Mouse (Mus musculus): ENCODE measurements around the gene Xpnpep1.

The Xpnpep1 gene

GRCm38 (mm10) chr19:53064972-53065361 lies 25.0 kb upstream of the Xpnpep1 start:
- no peak for DNase-seq (ENCODE audit: low spot score)

GRCm38 (mm10) chr19:53064292-53064971 lies 24.4 kb upstream of the Xpnpep1 start:
- DNase-seq (ENCODE audit: low spot score), result no peak

- no peak for DNase-seq (ENCODE audit: low spot score)
Observed at GRCm38 (mm10) chr19:53062046-53062445, 22.0 kb upstream of the Xpnpep1 start.

GRCm38 (mm10) chr19:53059344-53060111 lies 19.5 kb upstream of the Xpnpep1 start:
- DNase-seq (ENCODE audit: low spot score), result no peak

GRCm38 (mm10) chr19:53058726-53059334 lies 18.8 kb upstream of the Xpnpep1 start:
- no peak for DNase-seq (ENCODE audit: low spot score)

- DNase-seq (ENCODE audit: low spot score), result no peak
Observed at GRCm38 (mm10) chr19:53057980-53058725, 18.1 kb upstream of the Xpnpep1 start.

- no peak for DNase-seq (ENCODE audit: low spot score)
Observed at GRCm38 (mm10) chr19:53053355-53053754, 13.3 kb upstream of the Xpnpep1 start.

- DNase-seq (ENCODE audit: low spot score), result peak; percentile 60
Observed at GRCm38 (mm10) chr19:53052031-53052670, 12.1 kb upstream of the Xpnpep1 start.

GRCm38 (mm10) chr19:53051288-53051985 lies 11.4 kb upstream of the Xpnpep1 start:
- DNase-seq (ENCODE audit: low spot score), result peak; percentile 60

- no peak for DNase-seq (ENCODE audit: low spot score)
Observed at GRCm38 (mm10) chr19:53050100-53050499, 10.1 kb upstream of the Xpnpep1 start.

GRCm38 (mm10) chr19:53047208-53047607 lies 7.2 kb upstream of the Xpnpep1 start:
- no peak for DNase-seq (ENCODE audit: low spot score)

- DNase-seq (ENCODE audit: low spot score), result no peak
Observed at GRCm38 (mm10) chr19:53043423-53044125, 3.6 kb upstream of the Xpnpep1 start.

GRCm38 (mm10) chr19:53041570-53041969 lies 1.6 kb upstream of the Xpnpep1 start:
- no peak for DNase-seq (ENCODE audit: low spot score)

GRCm38 (mm10) chr19:53041133-53041510 lies 1.1 kb upstream of the Xpnpep1 start:
- DNase-seq (ENCODE audit: low spot score), result no peak

- DNase-seq (ENCODE audit: low spot score), result no peak
Observed at GRCm38 (mm10) chr19:53039090-53039489, 924 bp downstream of the Xpnpep1 start.

GRCm38 (mm10) chr19:53038435-53038938 lies 1.5 kb downstream of the Xpnpep1 start:
- peak; percentile 95 for DNase-seq (ENCODE audit: low spot score)

- peak; percentile 34 for DNase-seq (ENCODE audit: low spot score)
Observed at GRCm38 (mm10) chr19:53037925-53038419, 2.0 kb downstream of the Xpnpep1 start.

GRCm38 (mm10) chr19:53033159-53033943 lies 6.7 kb downstream of the Xpnpep1 start:
- no peak for DNase-seq (ENCODE audit: low spot score)

GRCm38 (mm10) chr19:53032647-53033046 lies 7.4 kb downstream of the Xpnpep1 start:
- DNase-seq (ENCODE audit: low spot score), result no peak

Data from testis, postnatal 14 days (tissue).